Mouse (Mus musculus) left cerebral cortex, adult 8-10 months (tissue): ENCODE results near the gene Gm20708. TPM values are rescaled to one million over a fixed set of nuclear protein-coding genes. Genes with fewer than 3 reads are reported as not detected.
A peak's percentile ranks its signal among the peaks of the same experiment; 100 is the strongest.
"Not testable (repeated sequence)": the region's sequence is repeated elsewhere in the genome, so short reads cannot be mapped to it uniquely, and the experiment has no call there.

Source experiments
- DNase-seq, 2 experiments: peaks; one replicate each; pipeline ENCODE4 v3.0.0; 2022; ENCODE audit warnings: low spot score in 2 of 2
- total RNA-seq, 4 experiments: library from RNA; stranded (reverse); gene quantifications; 2 replicates each; pipeline ENCODE4 v1.2.4; 2022

The Gm20708 gene
- total RNA-seq, 4 experiments from 2014 or later = 0.91 to 3.0 (median 1.8) TPM

DNA sequence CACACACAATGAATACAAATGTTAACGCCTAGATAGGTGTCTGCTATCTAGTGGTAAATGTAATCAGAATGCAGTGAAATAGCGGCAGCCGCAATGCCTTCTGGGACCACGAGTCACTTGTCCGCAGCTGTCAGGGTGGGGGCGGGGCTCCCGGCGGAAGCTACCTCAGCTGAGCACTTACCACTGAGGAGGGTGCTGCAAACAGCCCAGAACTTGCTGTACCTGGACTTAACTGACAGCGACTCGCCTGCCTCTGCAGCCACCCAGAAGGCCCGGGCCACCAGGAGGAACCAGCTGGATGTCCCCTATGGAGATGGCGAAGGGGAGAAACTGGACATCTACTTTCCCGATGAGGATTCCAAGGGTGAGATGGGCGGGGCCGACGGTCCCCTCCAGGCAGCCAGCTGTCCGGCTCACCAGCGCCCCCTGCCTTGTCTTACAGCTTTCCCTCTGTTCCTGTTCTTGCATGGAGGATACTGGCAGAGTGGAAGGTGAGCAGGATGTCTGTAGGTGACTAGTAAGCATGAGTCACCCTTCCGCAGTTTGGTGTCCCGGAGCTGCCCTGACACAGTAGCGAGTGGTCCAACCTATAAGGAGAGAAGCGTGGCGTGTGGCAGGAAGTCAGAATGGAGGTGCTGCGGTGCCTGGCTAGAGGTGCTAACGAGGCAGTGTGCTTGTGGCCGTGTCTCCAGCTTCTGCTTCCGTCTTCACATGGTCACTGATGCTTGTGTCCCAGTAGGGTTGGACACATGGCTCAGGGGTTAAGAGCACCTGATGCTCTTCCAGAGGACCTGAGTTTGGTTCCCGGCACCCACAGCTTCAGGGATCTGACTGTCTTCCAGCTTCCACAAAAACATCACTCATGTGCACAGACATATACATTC, 22.9 kb downstream of the Gm20708 start:
- peak; percentile 52 to 54 for DNase-seq

DNA sequence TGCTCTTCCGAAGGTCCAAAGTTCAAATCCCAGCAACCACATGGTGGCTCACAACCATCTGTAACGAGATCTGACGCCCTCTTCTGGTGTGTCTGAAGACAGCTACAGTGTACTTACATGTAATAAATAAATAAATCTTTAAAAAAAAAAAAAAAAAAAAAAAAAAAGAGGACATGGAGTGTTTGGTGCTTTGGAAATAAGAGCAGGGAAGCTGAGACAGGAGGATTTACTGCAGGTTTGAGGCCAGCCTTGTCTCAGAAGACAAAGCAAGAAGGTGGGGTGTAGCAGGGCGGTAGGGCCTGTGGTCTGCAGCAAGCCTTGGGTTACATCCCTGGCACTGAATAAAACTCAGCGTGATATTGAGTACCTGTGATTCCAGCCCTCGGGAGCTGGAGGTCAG, 24.0 kb downstream of the Gm20708 start:
- not testable (repeated sequence) for DNase-seq

DNA sequence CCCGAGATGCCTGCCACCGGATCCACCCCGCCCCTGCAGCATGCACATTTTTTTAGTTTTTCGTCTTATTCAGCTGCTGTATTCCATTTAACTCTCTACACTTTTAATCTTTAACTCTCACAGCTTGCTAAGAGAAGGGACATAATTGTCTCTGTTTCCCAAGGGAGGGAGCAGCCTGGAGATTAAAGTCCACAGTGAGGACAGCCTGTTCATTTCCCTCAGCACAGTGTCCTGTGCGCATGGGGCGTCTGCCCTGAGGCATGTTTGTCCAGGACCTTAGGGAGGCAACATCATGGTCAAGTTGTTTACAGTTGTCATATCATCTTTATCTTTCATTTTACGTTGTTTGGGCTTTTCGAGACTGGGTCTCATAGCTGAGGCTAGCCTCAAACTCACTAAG, 24.6 kb downstream of the Gm20708 start:
- no peak for DNase-seq

DNA sequence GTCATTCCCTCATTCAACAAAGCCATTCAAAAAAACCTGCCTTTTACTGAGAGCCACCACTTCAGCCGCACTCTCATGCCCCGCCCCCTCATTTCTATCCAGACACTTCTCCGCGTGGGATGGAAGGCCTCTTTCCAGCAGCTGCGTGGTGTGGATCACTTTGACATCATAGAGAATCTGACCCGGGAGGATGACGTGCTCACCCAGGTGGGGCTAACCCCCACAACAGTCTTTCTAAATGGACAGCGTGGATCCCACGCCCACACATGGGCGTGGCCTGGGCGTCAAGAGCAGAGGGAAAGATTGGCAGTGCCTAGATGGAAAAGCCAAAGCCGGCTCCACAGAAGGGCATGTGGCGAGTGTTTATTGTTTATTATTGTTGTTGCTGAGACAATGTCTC, 26.8 kb downstream of the Gm20708 start:
- peak in 1 of 2 experiments; percentile 72 for DNase-seq

DNA sequence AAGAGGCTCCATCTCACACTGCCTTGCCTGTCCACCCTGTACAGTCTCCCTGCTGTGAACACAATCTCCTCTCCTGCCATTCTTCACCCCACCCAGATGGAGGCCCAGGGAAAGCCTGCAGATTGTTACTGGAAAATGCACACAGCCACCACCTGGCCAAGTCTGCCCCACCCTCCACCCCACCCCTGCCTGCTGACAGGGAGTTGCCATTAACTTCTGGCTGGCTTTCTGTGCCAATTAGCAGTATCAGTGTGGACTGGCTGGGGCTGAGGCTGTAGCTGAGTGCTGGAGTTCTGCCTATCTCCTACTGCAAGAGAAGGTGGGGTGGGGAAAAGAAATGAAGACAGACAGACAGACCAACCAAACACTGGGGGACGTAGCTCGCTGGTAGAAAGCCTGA, 29.1 kb downstream of the Gm20708 start:
- DNase-seq = no peak

DNA sequence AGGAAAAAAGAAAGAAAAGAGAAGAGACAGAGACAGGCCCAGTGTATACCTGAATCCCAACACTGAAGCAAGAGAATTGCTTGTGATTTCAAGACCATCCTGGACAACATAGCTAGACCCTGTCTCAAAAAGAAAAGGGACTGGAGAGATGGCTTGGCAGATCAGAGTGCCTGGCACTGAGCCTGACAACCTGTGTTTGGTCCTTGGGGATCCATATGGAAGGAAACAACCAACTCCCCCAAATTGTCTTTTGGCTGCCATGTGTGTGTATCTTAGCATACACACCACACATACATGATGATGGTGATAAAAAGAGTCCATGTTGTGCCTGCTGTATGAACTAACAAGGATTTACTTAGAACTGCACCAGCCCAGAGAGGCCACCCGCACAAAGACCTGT, 29.6 kb downstream of the Gm20708 start:
- no peak for DNase-seq

DNA sequence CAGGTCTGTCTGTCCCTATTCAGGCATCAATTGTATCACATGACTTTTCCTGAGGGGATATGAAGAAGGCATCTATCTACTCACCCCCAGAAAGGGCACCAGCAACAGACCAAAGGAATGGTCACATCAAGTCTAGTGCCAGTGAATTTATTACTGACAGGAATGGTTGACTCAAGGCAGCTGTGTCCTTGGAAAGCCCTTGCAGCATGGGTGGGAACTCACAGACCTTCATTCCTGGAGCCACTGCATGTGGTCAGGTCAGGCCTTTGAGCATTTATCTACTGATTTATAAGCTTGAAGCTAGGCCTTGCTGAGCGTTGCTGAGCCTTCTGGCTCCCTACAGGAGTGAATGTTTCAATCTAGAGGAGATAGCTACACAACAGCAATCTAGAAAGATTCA, 31.4 kb downstream of the Gm20708 start:
- DNase-seq = no peak

DNA sequence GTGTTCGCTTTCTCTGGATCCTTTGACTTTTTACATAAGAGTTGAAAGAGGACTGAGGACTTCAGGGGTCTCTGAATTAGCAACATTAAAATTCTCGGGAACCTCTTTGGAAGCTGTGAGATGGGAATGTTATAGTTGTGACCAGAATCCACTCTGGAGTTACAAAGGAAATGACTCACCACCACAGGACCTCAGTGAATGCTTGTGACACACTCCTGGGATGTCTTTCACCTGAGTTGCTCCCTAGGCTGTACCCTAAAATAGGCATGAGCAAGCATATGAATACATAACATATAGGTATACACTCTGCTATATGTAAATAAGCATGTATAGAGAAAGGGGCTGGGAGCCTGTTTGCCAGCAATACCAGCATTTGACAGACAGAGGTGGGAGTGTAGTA, 34.0 kb downstream of the Gm20708 start:
- no peak for DNase-seq

DNA sequence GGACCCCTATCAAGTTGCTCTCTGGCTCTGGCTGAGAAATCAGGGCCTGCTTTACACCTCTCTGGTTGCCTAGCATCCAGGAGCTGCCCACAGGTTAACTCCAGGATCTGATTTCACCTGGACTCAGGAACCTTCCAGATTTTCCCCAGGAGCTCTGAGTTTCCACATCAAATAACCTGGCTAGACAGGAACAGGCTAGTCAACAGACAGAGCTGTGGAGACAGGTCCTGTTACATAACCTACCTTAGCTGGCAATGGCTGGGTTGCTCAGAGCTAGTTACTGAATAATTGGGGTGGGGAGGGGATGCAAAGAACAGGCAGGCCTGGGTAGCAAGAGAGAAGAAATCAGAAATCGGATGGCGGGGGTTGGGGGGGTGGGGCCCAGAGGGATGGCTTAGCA, 35.5 kb downstream of the Gm20708 start:
- DNase-seq = no peak

DNA sequence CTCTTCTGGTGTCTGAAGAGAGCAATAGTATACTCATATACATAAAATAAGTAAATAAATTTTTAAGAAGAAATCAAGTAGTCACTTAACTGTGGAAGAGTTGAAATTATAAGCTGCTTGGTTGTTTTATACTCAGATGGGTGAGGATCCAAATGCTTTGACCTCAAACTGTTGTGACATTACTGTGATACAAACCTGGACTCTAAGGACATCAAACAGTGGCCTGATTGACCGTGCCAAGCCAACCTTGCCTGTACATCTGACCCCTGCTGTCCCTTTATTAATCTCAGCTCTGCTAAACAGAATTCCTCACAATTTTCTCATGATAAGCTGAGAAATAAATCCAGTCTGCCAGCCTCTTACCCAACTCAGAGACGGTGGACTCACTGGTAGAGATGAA, 36.2 kb downstream of the Gm20708 start:
- no peak for DNase-seq

DNA sequence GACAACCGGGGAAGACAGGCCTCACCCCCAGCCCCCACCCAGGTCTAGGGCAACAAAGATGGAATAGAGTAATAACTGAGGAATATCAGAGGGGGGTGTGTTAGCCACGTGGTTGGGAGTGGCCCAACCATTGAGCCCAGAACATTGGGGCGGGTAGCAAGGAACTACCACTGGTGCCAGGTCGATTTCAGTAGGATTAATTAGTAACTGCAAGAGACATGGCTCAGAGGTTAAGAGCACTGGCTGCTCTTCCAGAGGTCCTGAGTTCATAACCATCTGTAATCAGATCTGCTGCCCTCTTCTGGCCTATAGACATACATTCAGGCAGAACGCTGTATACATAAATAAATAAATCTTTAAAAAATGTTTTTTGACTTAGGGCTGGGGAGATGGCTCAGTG, 37.2 kb downstream of the Gm20708 start:
- DNase-seq = no peak

DNA sequence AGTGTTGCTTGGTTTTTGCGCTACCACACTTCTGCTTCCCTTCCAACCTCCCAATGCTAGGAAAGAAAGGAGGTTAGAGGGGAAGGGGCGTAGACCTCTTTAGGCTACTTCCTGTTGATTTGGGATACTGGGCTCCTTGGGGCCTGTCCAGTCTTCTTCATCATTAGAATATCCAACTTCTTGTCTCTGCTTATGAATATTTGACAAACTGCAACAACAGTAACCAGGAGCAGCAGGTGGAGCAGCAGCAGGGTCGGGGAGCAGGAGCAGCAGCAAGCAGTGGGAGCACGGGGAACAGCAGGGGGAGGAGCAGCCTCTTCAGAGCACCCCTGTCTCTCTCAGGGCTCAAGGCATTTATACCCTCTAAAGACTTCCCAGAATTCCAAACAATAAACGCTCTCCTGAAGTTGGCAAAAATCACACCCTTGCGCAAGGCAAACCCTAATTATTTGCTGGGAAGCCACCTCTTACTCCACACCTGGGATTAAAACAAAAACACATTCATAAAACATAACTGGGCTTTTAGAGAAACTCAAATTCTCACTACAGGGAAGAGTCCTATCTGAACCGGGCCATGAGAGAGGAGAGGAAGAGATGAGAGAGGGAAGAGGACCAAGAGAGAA, 38.2 kb downstream of the Gm20708 start:
- DNase-seq = no peak

DNA sequence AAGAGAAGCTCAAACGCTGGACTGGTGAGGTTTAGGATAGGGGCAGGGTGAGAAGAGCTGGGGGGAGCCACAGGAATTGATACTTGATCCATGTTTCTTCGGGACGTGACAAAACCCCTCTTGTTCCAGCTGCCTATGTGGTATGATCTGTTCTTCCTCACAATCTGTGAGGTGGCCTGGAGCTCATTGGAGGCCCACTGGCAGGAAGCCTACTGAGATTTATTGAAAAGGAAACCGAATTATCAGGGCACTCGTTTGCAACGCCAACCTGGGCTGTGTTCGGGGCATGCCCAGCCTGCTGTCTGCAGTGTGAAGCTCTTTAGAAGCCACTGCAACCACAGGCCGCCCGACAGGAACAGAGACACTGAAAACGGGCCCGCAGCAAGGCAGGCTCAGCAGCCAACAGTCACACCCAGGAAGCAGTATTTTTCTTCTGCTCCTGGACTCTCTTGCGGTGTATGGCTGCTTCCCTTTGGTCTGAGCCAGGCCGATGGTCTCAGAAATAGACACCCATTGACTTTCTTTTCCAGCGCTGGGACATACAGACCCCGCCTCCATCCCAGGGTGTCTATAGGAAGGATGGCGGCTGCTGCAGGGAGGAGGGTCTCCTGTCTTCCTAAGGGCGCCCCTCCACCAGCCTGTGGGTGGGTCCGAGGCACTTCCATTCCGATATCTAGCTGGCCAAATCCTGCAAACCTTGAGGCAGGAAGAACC, 39.0 kb downstream of the Gm20708 start:
- DNase-seq = no peak

DNA sequence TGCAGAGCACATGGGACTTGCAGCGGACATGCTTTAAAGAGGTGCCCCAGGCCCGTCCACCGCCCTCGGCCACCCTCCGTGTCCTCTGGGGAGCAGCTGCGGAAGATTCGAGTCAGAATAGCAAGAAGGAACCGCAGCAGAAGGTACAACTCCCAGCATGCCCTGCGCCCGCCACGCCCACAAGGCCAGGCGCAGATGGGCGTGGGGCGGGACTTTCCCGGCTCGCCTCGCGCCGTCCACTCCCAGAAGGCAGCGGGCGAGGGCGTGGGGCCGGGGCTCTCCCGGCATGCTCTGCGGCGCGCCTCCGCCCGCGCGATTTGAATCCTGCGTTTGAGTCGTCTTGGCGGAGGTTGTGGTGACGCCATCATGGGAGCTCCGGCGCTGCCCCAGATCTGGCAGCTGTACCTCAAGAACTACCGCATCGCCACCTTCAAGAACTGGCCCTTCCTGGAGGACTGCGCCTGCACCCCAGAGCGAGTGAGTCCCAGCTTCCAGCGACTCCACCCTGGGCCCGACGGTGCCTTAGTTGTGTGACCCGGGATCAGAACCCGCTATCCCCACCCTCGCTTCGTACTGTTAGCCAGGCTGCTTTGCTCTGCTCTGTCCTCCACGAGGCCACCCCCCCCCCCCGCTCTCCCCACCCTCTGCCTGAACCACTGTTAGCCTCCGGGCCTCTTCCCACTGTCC, 39.7 kb downstream of the Gm20708 start, which contains the start of gene Birc5:
Gene Birc5 (plus strand): TSS at position 267 of the 687 bp plus-strand sequence.
- peak; percentile 89 to 94 for DNase-seq

DNA sequence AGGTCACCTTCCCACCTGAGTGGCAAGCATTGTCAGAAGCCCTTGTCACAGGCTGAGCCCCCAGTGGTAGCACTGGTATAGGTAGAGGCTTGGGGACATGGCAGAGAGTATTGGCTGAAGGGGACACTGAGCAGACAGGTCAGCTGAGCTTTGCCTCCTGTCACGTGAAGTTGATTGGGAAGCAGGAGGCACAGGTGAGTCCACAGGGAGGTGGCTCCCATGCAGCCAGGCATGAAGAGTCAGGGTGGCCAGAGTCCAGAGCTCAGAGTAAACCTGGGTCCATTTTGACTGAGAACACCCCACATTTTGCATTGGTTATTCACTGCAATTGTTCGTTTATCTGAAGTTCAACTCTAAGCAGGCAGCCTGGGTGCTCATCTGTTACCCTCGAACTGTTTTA, 43.4 kb downstream of the Gm20708 start:
- DNase-seq = no peak

DNA sequence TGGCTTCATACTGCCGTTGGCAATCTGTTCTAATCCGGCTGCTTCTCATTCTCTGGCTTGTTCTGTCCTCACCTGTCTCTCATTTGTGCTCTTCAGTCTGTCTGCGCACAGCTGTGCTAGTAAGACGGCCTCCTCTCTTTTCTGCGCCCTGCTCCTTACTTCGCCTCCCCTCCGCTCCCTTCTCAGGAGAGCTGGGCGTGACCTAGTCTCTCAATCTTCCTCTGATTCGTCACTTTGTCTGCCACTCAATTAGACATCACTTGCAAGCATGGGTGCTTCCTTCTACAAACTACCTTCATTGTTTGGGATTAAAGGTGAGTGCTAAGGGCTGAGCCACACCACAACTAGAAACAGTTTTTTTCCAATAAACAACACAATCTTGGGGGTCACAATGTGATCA, 44.8 kb downstream of the Gm20708 start:
- no peak for DNase-seq

DNA sequence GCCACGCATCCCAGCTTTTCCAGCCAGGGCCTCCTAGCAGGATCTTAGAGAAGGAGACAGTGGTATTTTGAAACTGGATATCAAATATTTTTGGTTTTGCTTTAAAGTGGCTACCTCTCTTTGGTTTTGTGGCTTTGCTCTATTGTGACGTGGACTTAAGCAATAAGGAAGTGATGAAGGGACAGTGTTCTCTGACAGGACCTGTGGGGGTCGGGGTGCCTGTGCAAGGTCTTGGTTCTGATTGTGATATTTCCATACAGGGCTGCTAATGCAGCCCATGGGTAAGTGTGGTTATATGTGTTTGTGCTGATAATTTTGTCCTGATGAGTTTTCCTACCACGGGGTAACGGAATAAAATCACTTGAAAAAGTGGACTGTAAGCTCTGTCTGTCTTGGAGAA, 45.9 kb downstream of the Gm20708 start:
- DNase-seq = no peak

DNA sequence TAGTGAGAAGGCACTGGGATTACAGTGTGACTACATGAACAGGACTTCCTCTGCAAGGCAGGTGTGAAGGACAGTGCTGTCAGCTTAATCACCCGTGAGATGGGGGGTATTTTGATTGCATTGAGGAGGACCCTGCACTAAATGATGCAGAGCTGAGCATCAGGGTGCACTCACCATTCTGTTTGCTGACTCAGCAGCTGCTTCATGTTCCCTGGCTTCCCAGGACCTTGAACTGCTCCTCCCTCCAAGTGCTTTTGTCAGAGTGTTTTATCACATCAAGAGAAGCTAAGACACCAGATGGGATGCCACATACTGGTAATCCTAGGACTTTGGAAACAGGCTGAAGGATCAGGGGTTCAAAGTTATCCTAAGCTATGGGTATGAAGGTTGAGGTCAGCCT, 46.5 kb downstream of the Gm20708 start:
- no peak for DNase-seq

DNA sequence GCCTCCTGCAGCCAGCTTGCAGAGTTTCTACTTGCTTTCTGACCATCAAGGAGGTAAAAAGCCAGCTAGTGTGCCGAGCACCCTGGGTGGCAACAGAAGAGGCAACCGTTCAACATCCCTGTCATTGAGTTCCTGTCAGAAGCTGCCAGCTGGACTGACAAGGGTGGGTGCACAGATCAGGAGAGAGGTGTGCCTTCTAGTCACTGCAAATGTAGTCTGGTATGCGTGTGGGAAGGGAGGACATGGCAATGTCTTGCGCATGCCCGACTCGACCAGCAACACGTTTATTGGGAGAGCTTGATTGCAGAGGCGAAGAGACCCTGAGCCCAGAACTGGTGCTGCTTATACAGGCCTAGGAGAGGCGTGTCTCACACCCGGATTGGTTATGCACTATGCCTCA, 48.0 kb downstream of the Gm20708 start:
- no peak for DNase-seq

DNA sequence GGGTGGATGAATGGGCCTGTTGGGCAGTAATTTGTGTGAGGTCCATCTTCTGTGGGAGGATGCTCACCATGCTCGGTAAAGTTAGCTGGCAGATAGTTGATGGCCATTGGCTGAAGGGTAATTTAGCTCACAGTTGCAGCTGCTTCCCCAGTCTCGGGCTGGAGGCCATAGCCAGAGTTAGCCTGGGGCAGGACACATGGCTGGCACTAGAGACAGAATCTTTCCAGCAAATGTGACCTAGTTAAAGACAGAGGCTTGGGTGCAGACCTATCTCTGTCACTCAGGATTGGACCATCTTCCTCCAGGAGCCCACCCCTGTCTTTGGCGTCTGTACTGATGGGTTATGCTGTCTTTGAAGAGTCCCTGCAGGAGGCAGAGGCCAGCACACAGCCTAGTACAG, 48.9 kb downstream of the Gm20708 start:
- no peak for DNase-seq

DNA sequence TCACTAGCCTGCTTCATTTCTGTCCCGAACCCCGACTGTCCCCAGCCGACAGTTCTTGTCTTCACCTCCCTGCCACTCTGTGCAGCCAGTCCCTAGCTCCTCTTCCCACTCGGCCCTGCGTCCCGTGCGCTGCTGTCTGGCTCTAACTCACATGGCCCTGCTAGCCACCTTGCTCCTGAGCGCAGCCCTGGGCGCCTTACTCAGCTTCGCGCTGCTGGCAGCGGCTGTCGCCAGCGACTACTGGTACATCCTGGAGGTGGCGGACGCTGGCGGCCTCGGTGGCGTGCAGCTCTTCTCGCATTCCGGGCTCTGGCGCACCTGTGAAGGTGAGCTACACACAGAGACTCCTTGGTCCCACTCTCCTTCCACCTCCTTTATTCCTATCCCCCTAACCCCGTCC, 51.1 kb downstream of the Gm20708 start, which contains the start of gene Tmem235:
Gene Tmem235 (plus strand): TSS at position 152 of the 400 bp plus-strand sequence.
- no peak for DNase-seq
